Mouse (Mus musculus): Measurements from ENCODE around the gene Hhat. TPM values are rescaled to one million over a fixed set of nuclear protein-coding genes. Genes with fewer than 3 reads are reported as not detected.
A peak's percentile ranks its signal among the peaks of the same experiment; 100 is the strongest.

The Hhat gene
- total and polyA plus RNA-seq, 3 experiments, result 0.22 TPM; not detected in 2

DNA sequence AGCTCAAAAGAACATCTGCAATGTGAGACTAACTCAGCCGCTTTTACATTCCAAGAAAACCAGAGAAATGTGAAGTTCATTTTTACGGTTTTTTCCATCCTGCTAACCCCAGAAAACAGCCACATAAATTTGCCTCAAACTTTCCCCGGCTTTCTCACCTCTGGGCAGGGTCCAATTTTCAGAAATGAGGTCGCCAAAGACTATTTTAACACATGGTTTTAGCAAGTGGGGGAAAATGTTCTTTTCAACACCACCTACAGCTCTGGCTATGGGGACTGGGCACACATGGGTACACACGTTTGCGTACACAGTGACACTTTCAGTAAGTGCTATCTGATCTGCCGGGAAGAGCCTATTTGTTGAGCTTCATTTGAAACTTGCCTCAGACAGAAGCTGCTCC is 40.5 kb downstream of the Hhat start:
- no peak for TF ChIP-seq CTCF (IDR thresholded peaks at IDR 0.05; ENCODE audit: low read depth, low read length)
- no peak for TF ChIP-seq POLR2AphosphoS5 (IDR thresholded peaks at IDR 0.05; ENCODE audit: insufficient replicate concordance, low read depth, low read length)
- TF ChIP-seq TAL1 (conservative IDR thresholded peaks at IDR 0.05; ENCODE audit: low read depth, low read length), result no peak
- no peak for TF ChIP-seq GATA2 (IDR thresholded peaks at IDR 0.05; ENCODE audit: borderline replicate concordance, low read depth, low read length)
- TF ChIP-seq GATA1 (IDR thresholded peaks at IDR 0.05; ENCODE audit: borderline replicate concordance, low read length), result no peak
- no peaks in the 10 kb centered on the region for H3K36me3 ChIP-seq (replicated peaks)
- ATAC-seq (ENCODE audit: extremely low read depth, insufficient number of reproducible peaks, low FRiP score, poor library complexity, severe bottlenecking) (no peak), DNase-seq (ENCODE audit: low spot score) (no peak)
- no peak overlapping the region for H3K4me3 ChIP-seq (ENCODE audit: low read depth, low read length)
- H3K27me3 ChIP-seq (ENCODE audit: insufficient read depth, low read length), result no peaks in the 10 kb centered on the region
- H3K9me3 ChIP-seq (replicated peaks), result peaks cover 52% of the 10 kb centered on the region
- H3K4me1 ChIP-seq (ENCODE audit: insufficient read depth, low read depth, low read length), result no peaks in the 10 kb centered on the region

DNA sequence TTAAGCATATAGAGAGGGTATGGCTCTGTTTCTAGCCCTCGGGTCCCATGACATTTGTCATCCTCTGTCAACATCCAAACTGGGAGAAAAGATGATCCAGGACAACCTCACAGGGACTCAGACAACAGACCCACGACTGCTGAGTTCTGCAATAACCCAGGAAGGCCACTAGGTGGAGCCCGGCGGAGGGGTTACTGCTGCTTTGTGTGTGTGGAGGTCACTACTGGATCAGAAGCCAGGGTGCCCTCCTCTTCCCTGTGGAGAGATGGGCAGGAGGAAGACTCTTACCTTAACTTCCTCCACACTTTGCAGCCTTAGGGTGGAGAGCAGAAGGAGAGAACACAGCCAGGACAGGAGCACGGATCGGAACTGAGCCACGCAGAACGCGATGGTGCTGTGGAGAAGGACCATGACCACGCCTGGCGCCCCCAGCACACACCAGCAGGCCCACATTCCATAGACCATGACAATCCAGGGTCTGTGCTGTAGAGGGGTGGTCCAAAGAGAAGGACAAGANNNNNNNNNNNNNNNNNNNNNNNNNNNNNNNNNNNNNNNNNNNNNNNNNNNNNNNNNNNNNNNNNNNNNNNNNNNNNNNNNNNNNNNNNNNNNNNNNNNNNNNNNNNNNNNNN is 43.9 kb downstream of the Hhat start:
- no peak for TF ChIP-seq CTCF (IDR thresholded peaks at IDR 0.05; ENCODE audit: low read depth, low read length)
- no peak for TF ChIP-seq GATA1 (IDR thresholded peaks at IDR 0.05; ENCODE audit: borderline replicate concordance, low read length)
- no peak for TF ChIP-seq GATA2 (IDR thresholded peaks at IDR 0.05; ENCODE audit: borderline replicate concordance, low read depth, low read length)
- no peak for TF ChIP-seq TAL1 (conservative IDR thresholded peaks at IDR 0.05; ENCODE audit: low read depth, low read length)
- TF ChIP-seq POLR2AphosphoS5 (IDR thresholded peaks at IDR 0.05; ENCODE audit: insufficient replicate concordance, low read depth, low read length), result no peak
- ATAC-seq (ENCODE audit: extremely low read depth, insufficient number of reproducible peaks, low FRiP score, poor library complexity, severe bottlenecking) (no peak), DNase-seq (ENCODE audit: low spot score) (peak; percentile 18)
- peaks cover 47% of the 10 kb centered on the region for H3K9me3 ChIP-seq (replicated peaks)
- no peaks in the 10 kb centered on the region for H3K27me3 ChIP-seq (ENCODE audit: insufficient read depth, low read length)
- no peak overlapping the region for H3K4me3 ChIP-seq (ENCODE audit: low read depth, low read length)
- H3K4me1 ChIP-seq (ENCODE audit: insufficient read depth, low read depth, low read length), result no peaks in the 10 kb centered on the region
- no peaks in the 10 kb centered on the region for H3K36me3 ChIP-seq (replicated peaks)

DNA sequence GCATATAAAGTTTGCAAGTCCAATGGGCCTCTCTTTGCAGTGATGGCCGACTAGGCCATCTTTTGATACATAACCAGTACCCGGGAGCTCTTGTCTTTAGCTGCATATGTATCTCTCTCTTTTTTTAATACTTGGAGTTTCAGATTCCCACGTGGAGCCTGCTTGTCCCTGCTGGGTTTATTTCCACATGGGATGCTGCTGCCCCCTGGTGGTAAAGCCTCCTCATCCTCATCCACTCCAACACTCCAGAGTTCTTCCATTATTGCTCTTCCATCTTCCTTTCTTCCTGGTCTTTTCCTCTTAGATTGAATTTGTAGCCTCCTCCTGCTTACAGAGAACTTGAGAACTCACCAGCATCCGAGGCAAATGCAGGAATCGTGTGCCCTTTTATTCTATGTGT is 48.9 kb downstream of the Hhat start:
- no peaks in the 10 kb centered on the region for H3K4me1 ChIP-seq (ENCODE audit: insufficient read depth, low read depth, low read length)
- H3K27me3 ChIP-seq (ENCODE audit: insufficient read depth, low read length), result no peaks in the 10 kb centered on the region
- ATAC-seq (ENCODE audit: extremely low read depth, insufficient number of reproducible peaks, low FRiP score, poor library complexity, severe bottlenecking) (no peak), DNase-seq (ENCODE audit: low spot score) (no peak)
- peaks cover 34% of the 10 kb centered on the region for H3K9me3 ChIP-seq (replicated peaks)
- TF ChIP-seq TAL1 (conservative IDR thresholded peaks at IDR 0.05; ENCODE audit: low read depth, low read length), result no peak
- TF ChIP-seq GATA1 (IDR thresholded peaks at IDR 0.05; ENCODE audit: borderline replicate concordance, low read length), result no peak
- TF ChIP-seq GATA2 (IDR thresholded peaks at IDR 0.05; ENCODE audit: borderline replicate concordance, low read depth, low read length), result no peak
- no peak for TF ChIP-seq CTCF (IDR thresholded peaks at IDR 0.05; ENCODE audit: low read depth, low read length)
- TF ChIP-seq POLR2AphosphoS5 (IDR thresholded peaks at IDR 0.05; ENCODE audit: insufficient replicate concordance, low read depth, low read length), result no peak
- H3K4me3 ChIP-seq (ENCODE audit: low read depth, low read length), result no peak overlapping the region
- H3K36me3 ChIP-seq (replicated peaks), result no peaks in the 10 kb centered on the region

DNA sequence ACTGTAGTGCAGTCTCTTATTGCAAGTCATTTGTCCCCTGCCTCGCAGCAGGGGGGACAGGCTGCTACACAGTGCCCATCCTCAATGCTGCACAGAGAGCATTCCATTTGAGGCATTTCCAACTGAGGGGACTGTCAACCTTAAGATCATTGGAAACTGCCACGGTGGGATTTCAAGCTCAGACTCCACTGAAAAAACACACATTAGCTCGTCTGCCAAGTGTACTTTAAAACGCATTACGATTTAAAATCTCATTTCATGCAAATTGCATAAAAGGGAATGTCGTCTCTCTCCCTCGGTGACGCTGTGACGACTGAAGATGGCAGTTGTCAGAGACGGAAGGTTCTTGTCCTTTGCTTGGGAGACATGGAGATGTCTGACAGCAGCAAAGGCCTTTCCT is 50.9 kb downstream of the Hhat start:
- no peak for ATAC-seq (ENCODE audit: extremely low read depth, insufficient number of reproducible peaks, low FRiP score, poor library complexity, severe bottlenecking)
- no peaks in the 10 kb centered on the region for H3K4me1 ChIP-seq (ENCODE audit: insufficient read depth, low read depth, low read length)

DNA sequence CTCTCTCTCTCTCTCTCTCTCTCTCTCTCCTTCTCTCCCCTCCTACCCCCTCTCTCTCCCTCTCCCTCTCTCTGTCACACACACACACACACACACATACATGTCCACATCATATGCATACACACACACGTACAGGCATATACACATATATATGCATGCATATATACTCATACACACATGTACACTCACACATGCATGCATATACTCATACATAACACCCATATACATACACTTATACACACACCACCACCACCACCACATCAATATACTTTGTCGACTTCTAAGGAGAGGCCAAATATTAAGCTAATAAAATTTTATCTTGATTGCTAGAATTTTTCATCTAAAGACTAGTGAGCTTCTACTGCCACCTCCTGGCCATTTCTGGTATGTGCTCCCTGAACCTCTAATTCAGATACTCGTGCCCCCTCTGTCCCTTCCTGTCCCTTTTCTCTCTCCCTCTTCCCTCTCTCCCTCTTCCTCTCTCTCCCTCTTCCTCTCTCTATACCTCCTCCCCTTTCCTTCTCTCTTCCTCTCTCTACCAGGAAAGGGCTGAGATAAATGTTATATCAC is 59.2 kb downstream of the Hhat start:
- H3K9me3 ChIP-seq (replicated peaks), result 0 out of 2 replicates have a peak, but pooled peaks cover 6% of the 10 kb centered on the region
- DNase-seq (ENCODE audit: low spot score), result no peak

More for the DNA sequence above, 50.9 kb downstream of the Hhat start:
- TF ChIP-seq CTCF (IDR thresholded peaks at IDR 0.05; ENCODE audit: low read depth, low read length) (no peak), TAL1 (conservative IDR thresholded peaks at IDR 0.05; ENCODE audit: low read depth, low read length) (no peak), GATA2 (IDR thresholded peaks at IDR 0.05; ENCODE audit: borderline replicate concordance, low read depth, low read length) (no peak), GATA1 (IDR thresholded peaks at IDR 0.05; ENCODE audit: borderline replicate concordance, low read length) (no peak), POLR2AphosphoS5 (IDR thresholded peaks at IDR 0.05; ENCODE audit: insufficient replicate concordance, low read depth, low read length) (no peak)
- no peak overlapping the region for H3K4me3 ChIP-seq (ENCODE audit: low read depth, low read length)
- no peaks in the 10 kb centered on the region for H3K27me3 ChIP-seq (ENCODE audit: insufficient read depth, low read length)
- no peaks in the 10 kb centered on the region for H3K36me3 ChIP-seq (replicated peaks)
- no peak for DNase-seq (ENCODE audit: low spot score)
- peaks cover 23% of the 10 kb centered on the region for H3K9me3 ChIP-seq (replicated peaks)

DNA sequence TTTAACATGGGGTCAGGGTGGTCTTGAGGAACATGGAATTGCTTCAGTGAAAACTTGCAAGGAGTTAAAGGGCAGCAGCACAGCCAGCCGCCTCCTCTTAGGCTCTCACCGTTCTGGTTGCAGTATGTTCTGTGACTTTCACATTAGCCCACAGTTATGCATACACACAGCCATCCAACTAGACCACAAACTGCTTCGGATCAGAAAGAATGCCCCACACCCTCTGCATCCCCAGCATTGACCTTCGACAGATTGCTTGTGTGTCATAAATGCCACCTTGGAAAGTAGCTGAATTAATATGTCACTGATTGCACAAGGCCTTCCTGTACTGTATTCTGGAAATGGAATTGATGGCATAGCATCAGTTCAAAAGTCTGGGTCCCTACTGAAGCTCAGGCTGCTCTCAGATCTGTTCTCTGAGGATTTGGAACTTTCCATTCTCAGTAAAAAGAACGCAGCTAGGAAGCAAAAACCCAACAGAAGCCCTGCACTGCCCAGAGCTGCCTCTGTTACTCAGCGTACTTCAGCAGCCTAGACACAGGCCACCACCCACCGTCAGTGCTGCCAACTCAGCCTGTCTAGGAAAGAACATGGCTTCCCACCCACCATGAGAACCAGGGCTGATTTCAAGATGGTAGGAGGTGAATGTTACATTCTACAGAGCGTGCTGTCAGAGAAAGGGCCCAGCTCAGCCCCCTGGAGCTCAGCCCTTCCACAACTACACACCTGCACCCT is 70.5 kb downstream of the Hhat start:
- no peak for DNase-seq (ENCODE audit: low spot score)
- H3K9me3 ChIP-seq (replicated peaks), result peaks cover 30% of the 10 kb centered on the region

More for the DNA sequence above, 59.2 kb downstream of the Hhat start:
- TF ChIP-seq POLR2AphosphoS5 (IDR thresholded peaks at IDR 0.05; ENCODE audit: insufficient replicate concordance, low read depth, low read length), result no peak
- TF ChIP-seq CTCF (IDR thresholded peaks at IDR 0.05; ENCODE audit: low read depth, low read length), result peak; percentile 37; the same call in 1 of the 2 replicates
- no peak for TF ChIP-seq TAL1 (conservative IDR thresholded peaks at IDR 0.05; ENCODE audit: low read depth, low read length)
- H3K4me3 ChIP-seq (ENCODE audit: low read depth, low read length), result no peak overlapping the region
- no peak for ATAC-seq (ENCODE audit: extremely low read depth, insufficient number of reproducible peaks, low FRiP score, poor library complexity, severe bottlenecking)
- no peaks in the 10 kb centered on the region for H3K4me1 ChIP-seq (ENCODE audit: insufficient read depth, low read depth, low read length)
- no peaks in the 10 kb centered on the region for H3K36me3 ChIP-seq (replicated peaks)
- H3K27me3 ChIP-seq (ENCODE audit: insufficient read depth, low read length), result no peaks in the 10 kb centered on the region

More for the DNA sequence above, 70.5 kb downstream of the Hhat start:
- no peaks in the 10 kb centered on the region for H3K27me3 ChIP-seq (ENCODE audit: insufficient read depth, low read length)
- no peak overlapping the region for H3K4me3 ChIP-seq (ENCODE audit: low read depth, low read length)
- TF ChIP-seq GATA1 (IDR thresholded peaks at IDR 0.05; ENCODE audit: borderline replicate concordance, low read length), result no peak
- no peak for TF ChIP-seq TAL1 (conservative IDR thresholded peaks at IDR 0.05; ENCODE audit: low read depth, low read length)
- TF ChIP-seq CTCF (IDR thresholded peaks at IDR 0.05; ENCODE audit: low read depth, low read length), result no peak
- no peak for TF ChIP-seq POLR2AphosphoS5 (IDR thresholded peaks at IDR 0.05; ENCODE audit: insufficient replicate concordance, low read depth, low read length)
- no peak for TF ChIP-seq GATA2 (IDR thresholded peaks at IDR 0.05; ENCODE audit: borderline replicate concordance, low read depth, low read length)
- no peaks in the 10 kb centered on the region for H3K4me1 ChIP-seq (ENCODE audit: insufficient read depth, low read depth, low read length)
- no peaks in the 10 kb centered on the region for H3K36me3 ChIP-seq (replicated peaks)
- ATAC-seq (ENCODE audit: extremely low read depth, insufficient number of reproducible peaks, low FRiP score, poor library complexity, severe bottlenecking), result no peak

All from G1E (cell line).